Mouse (Mus musculus) MEL (cell line): Measurements from ENCODE around the gene Ppib. TPM values are rescaled to one million over a fixed set of nuclear protein-coding genes. Genes with fewer than 3 reads are reported as not detected.

ENCODE experiments used
- DNase-seq: peaks from one replicate; pipeline ENCODE4 v3.0.0; 2011; ENCODE audit warnings: low read depth, low spot score
- H3K27ac ChIP-seq: 2 replicates; pipeline ENCODE4 v1.5.1; 2012; ENCODE audit warnings: low read depth, mild to moderate bottlenecking, control low read depth, low read length, moderate library complexity; ENCODE audit not compliant: control insufficient read depth
- H3K27me3 ChIP-seq, 2 experiments: fragments of 150-350 bp in 1 of 2; sonication (generic) in 1 of 2; 2 replicates each; pipeline ENCODE4 v1.6.1; 2012; ENCODE audit warnings: low read length in 2 of 2, mild to moderate bottlenecking in 2 of 2, improper control_type of control experiment in 1 of 2, moderate library complexity in 1 of 2; ENCODE audit not compliant: insufficient read depth in 2 of 2, control insufficient read depth in 1 of 2
- H3K36me3 ChIP-seq, 2 experiments: 2 replicates each; pipeline ENCODE4 v1.6.1; 2012 to 2014; ENCODE audit warnings: low read length in 2 of 2, improper control_type of control experiment in 1 of 2, inconsistent platforms in 1 of 2, mild to moderate bottlenecking in 1 of 2; ENCODE audit not compliant: insufficient read depth in 2 of 2, control insufficient read depth in 1 of 2
- H3K4me1 ChIP-seq, 2 experiments: fragments of 150-350 bp in 1 of 2; sonication (generic) in 1 of 2; 2 replicates each; pipeline ENCODE4 v1.6.1; 2012; ENCODE audit warnings: low read length in 2 of 2, improper control_type of control experiment in 1 of 2, mild to moderate bottlenecking in 1 of 2; ENCODE audit not compliant: insufficient read depth in 2 of 2, control insufficient read depth in 1 of 2
- H3K4me3 ChIP-seq, 2 experiments: fragments of 150-350 bp in 1 of 2; sonication (generic) in 1 of 2; 2 replicates each; pipeline ENCODE4 v1.5.1; 2012; ENCODE audit warnings: low read depth in 2 of 2, low read length in 2 of 2, mild to moderate bottlenecking in 2 of 2, moderate library complexity in 2 of 2, control low read depth in 1 of 2, improper control_type of control experiment in 1 of 2; ENCODE audit not compliant: control insufficient read depth in 1 of 2, insufficient read depth in 1 of 2
- H3K79me2 ChIP-seq: 2 replicates; pipeline ENCODE4 v1.6.1; 2012; ENCODE audit warnings: mild to moderate bottlenecking, low read length, moderate library complexity; ENCODE audit not compliant: control insufficient read depth, poor library complexity, insufficient read depth
- H3K9ac ChIP-seq: 2 replicates; pipeline ENCODE4 v1.6.1; 2012; ENCODE audit warnings: low read depth, mild to moderate bottlenecking, control low read depth, low read length, moderate library complexity; ENCODE audit not compliant: control insufficient read depth, poor library complexity, severe bottlenecking
- H3K9me3 ChIP-seq: fragments of 150-350 bp; sonication (generic); replicated peaks from 2 replicates; pipeline ENCODE4 v1.6.1; 2012; ENCODE audit warnings: mild to moderate bottlenecking, low read length, improper control_type of control experiment, moderate library complexity; ENCODE audit not compliant: insufficient read depth
- BHLHE40 ChIP-seq: IDR thresholded peaks from 2 replicates; pipeline ENCODE4 v1.6.1; 2012; ENCODE audit warnings: low read depth, mild to moderate bottlenecking, inconsistent platforms, low read length, improper control_type of control experiment, borderline replicate concordance
- CTCF ChIP-seq, 3 experiments: IDR thresholded peaks in 2 of 3; conservative IDR thresholded peaks in 1 of 3; 2 replicates each; pipeline ENCODE4 v1.5.1; 2011 to 2012; ENCODE audit warnings: low read length in 3 of 3, low read depth in 2 of 3, mild to moderate bottlenecking in 2 of 3, improper control_type of control experiment in 1 of 3, inconsistent platforms in 1 of 3, mixed read lengths in 1 of 3, moderate library complexity in 1 of 3; ENCODE audit not compliant: control insufficient read depth in 1 of 3, insufficient read depth in 1 of 3, poor library complexity in 1 of 3, severe bottlenecking in 1 of 3
- ELF1 ChIP-seq: IDR thresholded peaks from 2 replicates; pipeline ENCODE4 v1.6.1; 2014; ENCODE audit warnings: low read depth, mild to moderate bottlenecking, inconsistent platforms, low read length, improper control_type of control experiment, moderate library complexity
- EP300 ChIP-seq, 2 experiments: IDR thresholded peaks; 2 replicates each; pipeline ENCODE4 v1.6.1; 2011; ENCODE audit warnings: improper control_type of control experiment in 2 of 2, low read length in 2 of 2, low read depth in 1 of 2, mild to moderate bottlenecking in 1 of 2
- GABPA ChIP-seq: IDR thresholded peaks from 2 replicates; pipeline ENCODE4 v1.6.1; 2012; ENCODE audit warnings: low read depth, mild to moderate bottlenecking, inconsistent platforms, low read length, improper control_type of control experiment, moderate library complexity
- POLR2A ChIP-seq, 2 experiments: IDR thresholded peaks; 2 replicates each; pipeline ENCODE4 v1.6.1; 2011 to 2012; ENCODE audit warnings: low read length in 2 of 2, mild to moderate bottlenecking in 2 of 2, control low read depth in 1 of 2, improper control_type of control experiment in 1 of 2, low read depth in 1 of 2, moderate library complexity in 1 of 2; ENCODE audit not compliant: control insufficient read depth in 1 of 2, insufficient read depth in 1 of 2, poor library complexity in 1 of 2
- POLR2AphosphoS5 ChIP-seq: IDR thresholded peaks from 2 replicates; pipeline ENCODE4 v1.6.1; 2012; ENCODE audit warnings: low read depth, borderline replicate concordance, mild to moderate bottlenecking, inconsistent platforms, low read length, moderate library complexity, mixed read lengths
- RAD21 ChIP-seq: IDR thresholded peaks from 2 replicates; pipeline ENCODE4 v1.6.1; 2011; ENCODE audit warnings: mild to moderate bottlenecking, low read depth, low read length, improper control_type of control experiment
- SIN3A ChIP-seq: IDR thresholded peaks from 2 replicates; pipeline ENCODE4 v1.6.1; 2012; ENCODE audit warnings: low read length, improper control_type of control experiment, inconsistent platforms
- SMC3 ChIP-seq: IDR thresholded peaks from 2 replicates; pipeline ENCODE4 v1.6.1; 2011; ENCODE audit warnings: low read depth, low read length, improper control_type of control experiment
- TBP ChIP-seq: IDR thresholded peaks from 2 replicates; pipeline ENCODE4 v1.8.0; 2011; ENCODE audit warnings: low read depth, low read length, improper control_type of control experiment
- UBTF ChIP-seq: IDR thresholded peaks from 2 replicates; pipeline ENCODE4 v1.6.1; 2012; ENCODE audit warnings: low read depth, mild to moderate bottlenecking, inconsistent platforms, low read length, improper control_type of control experiment, moderate library complexity, borderline replicate concordance; ENCODE audit not compliant: insufficient read depth
- ZC3H11A ChIP-seq: IDR thresholded peaks from 2 replicates; pipeline ENCODE4 v1.6.1; 2012; ENCODE audit warnings: low read depth, mild to moderate bottlenecking, inconsistent platforms, low read length, improper control_type of control experiment
- ZMIZ1 ChIP-seq: IDR thresholded peaks from 2 replicates; pipeline ENCODE4 v1.6.1; 2012; ENCODE audit warnings: low read depth, mild to moderate bottlenecking, inconsistent platforms, low read length, improper control_type of control experiment, moderate library complexity
- polyA plus RNA-seq, 2 experiments: library from polyadenylated mRNA; stranded (reverse) in 1 of 2; unstranded in 1 of 2; fragments of >175 nt in 1 of 2; fragments of >200 nt in 1 of 2; gene quantifications; 2 replicates each; pipeline versions ENCODE4 v1.2.1 to v1.2.4; 2012; ENCODE audit warnings: low replicate concordance in 2 of 2, low read depth in 1 of 2; ENCODE audit not compliant: insufficient read length in 2 of 2, insufficient read depth in 1 of 2, missing spikeins in 1 of 2
- total RNA-seq: library from RNA; depleted of rRNA; stranded (reverse); fragments of 300-350 nt; gene quantifications from 2 replicates; pipeline ENCODE4 v1.2.3, GENCODE M21; 2012

The Ppib gene
- total and polyA plus RNA-seq, 3 experiments, result 291 to 413 TPM; not detected in 1

GRCm38 (mm10) chr9:66088411-66088810 is 28.4 kb downstream of the Ppib start:
- Histone ChIP-seq H3K79me2 (no peaks in the 10 kb centered on the region), H3K4me1 (no peaks in the 10 kb centered on the region), H3K27ac (no peak overlapping the region), H3K4me3 (no peak overlapping the region), H3K36me3 (no peaks in the 10 kb centered on the region; a peak in 1 of 4 replicates), H3K27me3 (no peaks in the 10 kb centered on the region), H3K9me3 (no peaks in the 10 kb centered on the region), H3K9ac (no peak overlapping the region)
- TF ChIP-seq EP300 (IDR thresholded peaks at IDR 0.05; ENCODE audit: low read depth in 1 of 2, low read length in 2 of 2) (no peak), ELF1 (no peak), UBTF (no peak), SMC3 (peak; percentile 72), SIN3A (no peak), ZMIZ1 (no peak), ZC3H11A (peak; percentile 16; the same call in 1 of the 2 replicates), POLR2AphosphoS5 (no peak), TBP (no peak), RAD21 (peak; percentile 59), CTCF (IDR thresholded peaks at IDR 0.05 in 2 of 3, conservative IDR thresholded peaks at IDR 0.05 in 1 of 3; ENCODE audit: control insufficient read depth in 1 of 3, insufficient read depth in 1 of 3, low read depth in 2 of 3, low read length in 3 of 3, poor library complexity in 1 of 3, severe bottlenecking in 1 of 3) (peak; percentile 73 to 82 (median 79); a peak in 5 of 6 replicates)
- TF ChIP-seq, all 39 proteins: peak for 4
- peak; percentile 57 for DNase-seq

DNA sequence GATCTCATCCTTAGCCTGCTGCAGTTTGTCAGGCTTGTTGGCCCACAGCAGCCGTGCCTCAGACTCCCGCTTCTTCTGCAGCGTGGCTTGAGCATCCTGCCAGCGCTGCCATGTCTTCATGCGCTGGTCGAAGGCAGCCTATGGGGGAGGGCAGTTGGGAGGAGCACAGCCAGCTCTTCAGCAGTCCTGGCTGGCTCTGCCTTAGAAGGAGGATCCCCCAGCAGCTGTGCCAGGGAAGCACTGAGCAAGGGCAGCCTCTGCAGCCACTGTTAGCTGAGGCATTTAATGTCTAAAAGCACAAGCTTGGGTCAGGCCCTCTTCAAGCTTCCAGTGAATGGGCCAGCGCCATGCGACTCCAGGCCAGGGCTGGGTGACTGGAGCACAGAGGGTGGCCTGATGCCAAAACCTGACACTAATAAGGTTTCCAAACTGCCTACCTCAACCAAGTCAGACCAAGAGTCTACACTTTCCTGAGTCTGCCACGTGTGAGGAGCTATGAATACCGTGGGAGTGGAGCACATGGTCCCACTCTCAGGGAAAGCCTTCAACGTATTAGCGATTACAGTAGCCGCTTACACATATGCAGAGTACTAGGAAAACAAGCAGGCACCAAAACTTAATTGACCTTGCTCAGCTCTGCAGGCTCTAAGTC is 30.7 kb downstream of the Ppib start:
- TF ChIP-seq BHLHE40 (no peak), GABPA (no peak), POLR2A (IDR thresholded peaks at IDR 0.05; ENCODE audit: control insufficient read depth in 1 of 2, insufficient read depth in 1 of 2, low read depth in 1 of 2, low read length in 2 of 2, poor library complexity in 1 of 2) (no peak), SIN3A (no peak)
- TF ChIP-seq, all 39 proteins: peak for 0
- H3K4me1 ChIP-seq, result no peaks in the 10 kb centered on the region
- no peaks in the 10 kb centered on the region for H3K79me2 ChIP-seq
- DNase-seq, result no peak
- no peak overlapping the region for H3K4me3 ChIP-seq
- H3K27ac ChIP-seq, result no peak overlapping the region
- peaks cover 0 to 10% of the 10 kb centered on the region in 2 experiments; a peak in 2 of 4 replicates for H3K36me3 ChIP-seq
- H3K27me3 ChIP-seq, result no peaks in the 10 kb centered on the region
- H3K9ac ChIP-seq, result no peak overlapping the region
- H3K9me3 ChIP-seq, result no peaks in the 10 kb centered on the region
